Mouse (Mus musculus) limb, embryonic 10.5 days (tissue): ENCODE data around the gene Dnah7a. TPM values are rescaled to one million over a fixed set of nuclear protein-coding genes. Genes with fewer than 3 reads are reported as not detected.
"Not testable (repeated sequence)": the region's sequence is repeated elsewhere in the genome, so short reads cannot be mapped to it uniquely, and the experiment has no call there.

ENCODE experiments used
- DNase-seq: peaks from one replicate; pipeline ENCODE4 v3.0.0-alpha.2; 2017; ENCODE audit warnings: low spot score
- H3K27ac ChIP-seq: fragments of 300-500 bp; sonication (generic); 2 replicates; pipeline ENCODE4 v1.5.1; 2016; ENCODE audit warnings: mild to moderate bottlenecking
- H3K27me3 ChIP-seq: fragments of 300-500 bp; sonication (generic); 2 replicates; pipeline ENCODE4 v1.6.1; 2016; ENCODE audit warnings: low read depth, mild to moderate bottlenecking; ENCODE audit not compliant: poor library complexity, severe bottlenecking
- H3K36me3 ChIP-seq: fragments of 300-500 bp; sonication (generic); 2 replicates; pipeline ENCODE4 v1.6.1; 2016; ENCODE audit warnings: mild to moderate bottlenecking, moderate library complexity
- H3K4me1 ChIP-seq: fragments of 300-500 bp; sonication (generic); 2 replicates; pipeline ENCODE4 v1.6.1; 2016
- H3K4me3 ChIP-seq: fragments of 300-500 bp; sonication (generic); 2 replicates; pipeline ENCODE4 v1.5.1; 2016; ENCODE audit warnings: mild to moderate bottlenecking, moderate library complexity
- H3K9me3 ChIP-seq: fragments of 300-500 bp; sonication (generic); replicated peaks from 2 replicates; pipeline ENCODE4 v1.6.1; 2016; ENCODE audit warnings: mild to moderate bottlenecking
- WGBS: fragments of 180-500 bp; shearing (Covaris S2); methylation state at CpG from one replicate; pipeline ENCODE4 v1.1.7; 2016; 5-methylcytosine and 5-hydroxymethylcytosine counted together
- polyA plus RNA-seq: library from polyadenylated mRNA; unstranded; fragments of >200 nt; fragmentation: Nextera tagmentation; extraction: Ambion mirVana; gene quantifications from 2 replicates; pipeline ENCODE4 v1.2.1, GENCODE M21; 2016

Gene Dnah7a
- polyA plus RNA-seq, 1 experiment from 2014 or later, result 4.2 TPM

DNA sequence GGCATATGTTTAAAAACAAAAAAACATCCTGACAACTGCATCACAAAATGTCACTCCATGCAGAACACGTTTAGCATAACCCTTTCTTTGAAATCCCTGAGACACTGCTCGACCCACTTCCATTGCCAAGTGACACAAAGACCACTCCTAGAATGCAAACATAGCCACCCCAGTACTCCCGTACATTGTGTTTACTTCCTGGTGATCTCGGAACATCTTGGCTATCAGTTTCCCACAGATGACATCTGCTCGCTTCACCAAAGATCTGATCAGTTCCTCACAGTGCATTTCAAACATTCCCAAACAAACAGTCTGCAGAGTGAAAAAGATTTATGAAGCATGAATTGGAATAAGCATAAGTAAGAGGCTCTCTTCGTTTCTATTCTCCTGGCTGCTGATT lies 76.6 kb downstream of the Dnah7a start:
- Histone ChIP-seq H3K36me3 (no peaks in the 10 kb centered on the region), H3K9me3 (no peaks in the 10 kb centered on the region), H3K4me3 (no peak overlapping the region), H3K4me1 (0 out of 2 replicates have a peak, but pooled peaks cover 3% of the 10 kb centered on the region), H3K27ac (no peak overlapping the region), H3K27me3 (no peaks in the 10 kb centered on the region)
- 72% methylated on average over 6 of the region's 6 CpGs for WGBS
- no peak for DNase-seq

DNA sequence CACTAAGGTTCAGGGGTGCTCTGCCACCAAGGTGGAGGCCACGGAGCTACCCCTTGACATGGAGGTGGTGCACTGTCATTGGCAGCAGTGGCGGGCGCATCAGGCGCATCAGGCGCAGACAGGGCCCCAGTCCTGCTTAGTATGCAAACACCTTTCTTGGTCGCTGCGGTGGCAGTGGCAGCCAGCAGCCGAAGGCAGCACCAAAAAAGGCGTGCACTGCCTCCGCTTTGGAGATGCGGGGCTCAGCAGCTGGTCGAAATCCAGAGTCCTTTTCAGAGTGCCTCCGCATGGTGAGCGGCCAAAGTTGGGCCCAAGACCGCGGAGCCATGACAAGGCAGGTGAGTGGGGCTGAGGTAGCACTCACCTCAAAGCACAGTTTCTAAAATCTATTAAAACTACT lies 93.1 kb downstream of the Dnah7a start:
- WGBS, result 92% methylated on average over 16 of the region's 16 CpGs
- no peak for DNase-seq
- Histone ChIP-seq H3K27me3 (no peaks in the 10 kb centered on the region), H3K9me3 (peaks cover 6% of the 10 kb centered on the region), H3K4me1 (no peaks in the 10 kb centered on the region), H3K27ac (no peak overlapping the region), H3K36me3 (0 out of 2 replicates have a peak, but pooled peaks cover 3% of the 10 kb centered on the region), H3K4me3 (no peak overlapping the region)

DNA sequence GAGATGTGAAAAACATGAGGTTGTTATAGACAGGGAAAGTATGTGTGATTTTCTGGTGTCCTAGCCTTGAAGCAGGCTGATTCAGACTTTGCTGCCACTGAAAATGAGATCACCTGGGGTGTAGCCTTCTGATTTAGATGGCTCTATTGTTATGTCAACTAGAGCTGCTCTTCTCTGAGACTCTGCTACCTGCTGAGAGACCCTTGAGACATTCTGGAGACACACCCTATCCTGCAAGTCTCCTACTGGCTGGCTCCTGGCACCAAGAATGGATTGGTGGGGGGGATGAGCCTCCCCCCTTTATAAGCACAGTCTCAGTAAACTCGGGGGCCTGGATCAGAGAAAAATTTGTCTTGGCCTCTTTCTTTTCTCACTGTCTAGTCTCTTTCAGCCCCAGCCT lies 125.3 kb downstream of the Dnah7a start:
- WGBS, result 19% methylated on average over 1 of the region's 1 CpGs

DNA sequence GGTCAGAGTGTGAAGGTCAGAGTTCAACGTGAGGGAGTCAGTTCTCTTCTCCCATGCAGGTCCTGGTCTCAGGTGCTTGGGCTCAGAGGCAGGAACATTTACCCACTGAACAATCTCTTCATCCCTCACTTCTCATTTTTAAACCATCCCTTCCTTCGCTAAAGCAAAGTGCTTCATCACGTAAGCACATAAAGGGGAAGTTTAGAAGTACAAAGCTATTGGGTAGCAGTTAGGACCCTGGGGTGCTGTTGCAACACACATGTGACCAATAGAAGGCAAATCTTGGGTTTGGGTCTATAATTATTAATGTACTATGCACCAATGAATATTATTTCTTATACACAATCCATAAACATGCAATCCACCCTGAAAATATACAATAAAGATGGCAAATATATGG lies 148.7 kb downstream of the Dnah7a start:
- not testable (repeated sequence) for H3K36me3 ChIP-seq, DNase-seq, H3K27me3 ChIP-seq, H3K4me3 ChIP-seq, H3K27ac ChIP-seq, H3K9me3 ChIP-seq, H3K4me1 ChIP-seq
- 90% methylated on average over 3 of the region's 3 CpGs for WGBS

More for the DNA sequence above, 125.3 kb downstream of the Dnah7a start:
- not testable (repeated sequence) for H3K27ac ChIP-seq, H3K27me3 ChIP-seq, DNase-seq, H3K36me3 ChIP-seq, H3K9me3 ChIP-seq, H3K4me3 ChIP-seq, H3K4me1 ChIP-seq

DNA sequence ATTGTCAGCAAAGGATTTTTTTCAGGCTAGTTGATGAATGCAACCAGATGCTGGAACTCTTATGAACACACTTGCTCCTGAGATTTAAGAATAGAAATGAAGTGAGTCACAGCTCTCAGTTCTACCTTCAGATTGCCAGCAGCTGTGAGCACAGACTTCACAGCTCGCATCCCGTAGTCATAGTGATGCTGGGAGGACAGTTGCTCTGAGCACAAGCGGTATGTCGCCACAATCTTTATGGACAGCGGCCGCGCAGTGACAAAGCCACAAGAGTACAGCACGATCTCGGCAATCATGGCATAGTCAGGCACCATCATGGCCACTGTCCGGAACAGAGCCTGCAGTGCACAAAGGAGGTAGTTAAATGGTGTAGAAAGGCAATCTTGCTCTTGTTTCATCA lies 159.6 kb downstream of the Dnah7a start:
- H3K27ac ChIP-seq, H3K9me3 ChIP-seq, H3K4me1 ChIP-seq, H3K36me3 ChIP-seq, H3K27me3 ChIP-seq, DNase-seq, H3K4me3 ChIP-seq: not testable (repeated sequence)
- WGBS, result 93% methylated on average over 10 of the region's 10 CpGs

- not testable (repeated sequence) for H3K4me3 ChIP-seq, H3K27ac ChIP-seq, H3K4me1 ChIP-seq, H3K27me3 ChIP-seq, H3K9me3 ChIP-seq, H3K36me3 ChIP-seq, DNase-seq
- WGBS, result 80% methylated on average over 2 of the region's 2 CpGs
Measured at GRCm38 (mm10) chr1:53538356-53538755, 168.2 kb downstream of the Dnah7a start.

DNA sequence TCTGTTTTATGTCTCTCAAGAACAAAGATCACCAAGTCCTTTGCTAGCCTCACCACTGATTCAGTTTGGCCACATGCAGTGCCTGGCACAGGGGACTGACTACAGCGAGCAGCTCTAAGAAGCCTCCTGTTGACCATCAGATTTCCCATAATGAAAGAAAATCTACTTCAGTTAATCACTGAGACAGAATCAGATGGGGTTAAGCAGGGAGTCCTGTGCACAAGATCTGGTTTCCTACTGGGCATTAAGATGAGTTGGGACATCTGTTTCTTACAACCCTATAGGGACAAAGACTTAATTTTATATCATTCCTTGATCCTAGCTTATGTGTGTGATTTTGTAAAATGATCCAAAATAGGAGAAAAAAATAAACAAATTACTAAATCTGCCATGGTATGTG lies 171.8 kb downstream of the Dnah7a start:
- not testable (repeated sequence) for H3K36me3 ChIP-seq, H3K4me3 ChIP-seq, H3K27ac ChIP-seq, H3K27me3 ChIP-seq, H3K4me1 ChIP-seq, DNase-seq, H3K9me3 ChIP-seq
- WGBS, result 78% methylated on average over 1 of the region's 1 CpGs

- not testable (repeated sequence) for DNase-seq
Measured at GRCm38 (mm10) chr1:53526021-53526420, 180.6 kb downstream of the Dnah7a start.

GRCm38 (mm10) chr1:53473699-53474098 lies 232.9 kb downstream of the Dnah7a start:
- no peaks in the 10 kb centered on the region for H3K36me3 ChIP-seq
- 85% methylated on average over 4 of the region's 4 CpGs for WGBS
- no peaks in the 10 kb centered on the region for H3K9me3 ChIP-seq
- H3K4me3 ChIP-seq, result no peak overlapping the region
- no peak overlapping the region for H3K27ac ChIP-seq
- no peaks in the 10 kb centered on the region for H3K4me1 ChIP-seq
- no peak for DNase-seq
- H3K27me3 ChIP-seq, result no peaks in the 10 kb centered on the region

More at GRCm38 (mm10) chr1:53526021-53526420, 180.6 kb downstream of the Dnah7a start:
- H3K4me3 ChIP-seq, H3K36me3 ChIP-seq, H3K4me1 ChIP-seq, H3K9me3 ChIP-seq, H3K27ac ChIP-seq, H3K27me3 ChIP-seq: not testable (repeated sequence)
- 86% methylated on average over 2 of the region's 2 CpGs for WGBS

DNA sequence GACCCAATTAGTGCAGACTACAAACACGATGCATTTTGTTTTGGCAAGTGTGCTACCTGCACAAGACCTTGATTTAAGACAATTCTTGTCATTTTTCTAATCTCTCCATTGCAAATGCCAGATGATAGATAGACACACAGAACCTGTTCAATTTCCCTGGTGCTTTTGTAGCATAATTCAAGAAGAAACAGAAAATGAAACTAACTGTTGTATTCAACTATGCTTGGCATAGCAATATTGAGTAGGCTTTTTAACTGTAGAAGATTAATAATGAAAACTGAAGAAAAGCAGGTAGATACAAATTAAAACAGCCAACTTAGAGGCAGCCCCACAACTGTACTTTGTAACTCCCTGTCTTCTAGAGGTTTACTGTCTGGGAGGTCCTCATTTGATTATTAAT lies 234.5 kb downstream of the Dnah7a start:
- not testable (repeated sequence) for H3K4me1 ChIP-seq, H3K27ac ChIP-seq, DNase-seq, H3K27me3 ChIP-seq, H3K9me3 ChIP-seq, H3K4me3 ChIP-seq, H3K36me3 ChIP-seq
- WGBS, result 80% methylated on average over 1 of the region's 1 CpGs

- H3K4me1 ChIP-seq, result no peaks in the 10 kb centered on the region
- H3K36me3 ChIP-seq, result no peaks in the 10 kb centered on the region
- no peak for DNase-seq
- H3K4me3 ChIP-seq, result no peak overlapping the region
- 87% methylated on average over 2 of the region's 2 CpGs for WGBS
- no peaks in the 10 kb centered on the region for H3K27me3 ChIP-seq
- H3K9me3 ChIP-seq, result no peaks in the 10 kb centered on the region
- H3K27ac ChIP-seq, result no peak overlapping the region
Measured at GRCm38 (mm10) chr1:53467325-53467670, 239.3 kb downstream of the Dnah7a start.

- WGBS, result 86% methylated on average over 4 of the region's 4 CpGs
- H3K4me1 ChIP-seq, DNase-seq, H3K27ac ChIP-seq, H3K4me3 ChIP-seq, H3K9me3 ChIP-seq, H3K27me3 ChIP-seq, H3K36me3 ChIP-seq: not testable (repeated sequence)
Measured at GRCm38 (mm10) chr1:53466524-53467324, 239.9 kb downstream of the Dnah7a start.

DNA sequence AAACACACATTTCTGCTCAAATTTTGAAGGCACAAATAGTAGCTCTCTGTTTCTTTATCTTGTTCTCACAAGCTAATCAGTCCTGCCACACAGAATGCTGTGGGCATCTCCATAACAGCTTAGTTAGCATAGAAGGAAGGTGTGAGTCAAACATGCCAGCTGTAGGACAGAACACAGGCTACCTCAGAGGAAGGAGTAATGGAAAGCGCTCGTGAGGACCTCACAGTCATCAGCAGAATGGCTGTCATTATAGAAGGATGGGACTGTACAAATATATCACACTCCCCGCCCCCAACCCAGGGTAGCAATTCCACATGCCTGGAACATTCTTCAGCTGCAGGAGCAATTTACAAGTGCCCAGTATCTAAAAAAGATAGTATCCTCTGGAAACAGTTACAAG lies 267.4 kb downstream of the Dnah7a start:
- H3K4me3 ChIP-seq, H3K27me3 ChIP-seq, H3K36me3 ChIP-seq, DNase-seq, H3K4me1 ChIP-seq, H3K9me3 ChIP-seq, H3K27ac ChIP-seq: not testable (repeated sequence)
- 86% methylated on average over 3 of the region's 3 CpGs for WGBS

DNA sequence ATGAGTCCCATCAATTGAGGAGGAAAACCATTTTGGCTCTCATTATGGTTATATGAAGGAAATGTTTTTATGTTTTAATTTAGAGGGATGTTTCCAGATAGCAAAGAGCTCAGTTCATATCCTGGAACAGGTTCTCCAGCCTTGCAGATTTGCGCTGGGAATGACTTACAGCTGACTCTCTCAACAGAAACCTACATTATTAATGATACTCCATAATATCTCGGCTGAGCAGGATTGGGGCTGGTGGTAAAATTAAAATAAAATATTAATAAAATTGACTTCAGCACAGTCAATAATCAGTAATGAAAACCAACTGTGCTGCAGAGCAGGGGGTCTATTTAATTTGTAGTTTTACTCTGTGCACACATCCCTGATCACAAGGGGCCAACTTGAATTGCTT lies 274.2 kb downstream of the Dnah7a start:
- not testable (repeated sequence) for DNase-seq, H3K4me1 ChIP-seq
- 83% methylated on average over 2 of the region's 2 CpGs for WGBS

More for the DNA sequence above, 274.2 kb downstream of the Dnah7a start:
- H3K27ac ChIP-seq, H3K9me3 ChIP-seq, H3K27me3 ChIP-seq, H3K4me3 ChIP-seq, H3K36me3 ChIP-seq: not testable (repeated sequence)
